Mouse (Mus musculus) erythroid progenitor cell, adult 5-6 weeks (primary cell): ENCODE measurements around the gene Dnah6. TPM values are rescaled to one million over a fixed set of nuclear protein-coding genes. Genes with fewer than 3 reads are reported as not detected.

Source experiments
- ATAC-seq: replicated peaks from 2 replicates; pipeline ENCODE4 v1.8.0; 2016; ENCODE audit warnings: moderate number of reproducible peaks, mild to moderate bottlenecking, moderate TSS enrichment, inconsistent platforms; ENCODE audit not compliant: poor library complexity, low FRiP score, severe bottlenecking
- total RNA-seq, 2 experiments: library from RNA; stranded (forward) in 1 of 2; stranded (reverse) in 1 of 2; fragments of 150-400 nt in 1 of 2; fragments of 186-747, 209-891 nt in 1 of 2; gene quantifications; 2 replicates each; pipeline versions ENCODE4 v1.2.3 to v1.2.4; 2015 to 2017; ENCODE audit warnings: low replicate concordance in 2 of 2

The Dnah6 gene
- total RNA-seq, 2 experiments from 2014 or later: not detected

GRCm38 (mm10) chr6:73162958-73163357 lies 58.5 kb downstream of the Dnah6 start:
- ATAC-seq: no peak

- ATAC-seq: no peak
Measured at GRCm38 (mm10) chr6:73161338-73161737, 60.1 kb downstream of the Dnah6 start.

- no peak for ATAC-seq
Measured at GRCm38 (mm10) chr6:73155455-73155854, 66.0 kb downstream of the Dnah6 start.

GRCm38 (mm10) chr6:73153675-73154074 lies 67.8 kb downstream of the Dnah6 start:
- no peak for ATAC-seq

GRCm38 (mm10) chr6:73143403-73143802 lies 78.0 kb downstream of the Dnah6 start:
- no peak for ATAC-seq

GRCm38 (mm10) chr6:73142776-73143175 lies 78.7 kb downstream of the Dnah6 start:
- ATAC-seq: no peak

GRCm38 (mm10) chr6:73140836-73141235 lies 80.6 kb downstream of the Dnah6 start:
- ATAC-seq: no peak

- no peak for ATAC-seq
Measured at GRCm38 (mm10) chr6:73132784-73133183, 88.7 kb downstream of the Dnah6 start.

- ATAC-seq: no peak
Measured at GRCm38 (mm10) chr6:73127594-73127993, 93.9 kb downstream of the Dnah6 start.

GRCm38 (mm10) chr6:73120348-73120747 lies 101.1 kb downstream of the Dnah6 start:
- no peak for ATAC-seq

GRCm38 (mm10) chr6:73113898-73114297 lies 107.6 kb downstream of the Dnah6 start:
- ATAC-seq: no peak

GRCm38 (mm10) chr6:73113365-73113764 lies 108.1 kb downstream of the Dnah6 start:
- ATAC-seq: no peak

GRCm38 (mm10) chr6:73093133-73093532 lies 128.3 kb downstream of the Dnah6 start:
- ATAC-seq: no peak

GRCm38 (mm10) chr6:73090836-73091235 lies 130.6 kb downstream of the Dnah6 start:
- ATAC-seq: no peak

- ATAC-seq: no peak
Measured at GRCm38 (mm10) chr6:73082571-73082970, 138.9 kb downstream of the Dnah6 start.

- ATAC-seq: no peak
Measured at GRCm38 (mm10) chr6:73072093-73072786, 149.2 kb downstream of the Dnah6 start.

GRCm38 (mm10) chr6:73071214-73071613 lies 150.2 kb downstream of the Dnah6 start:
- no peak for ATAC-seq

- no peak for ATAC-seq
Measured at GRCm38 (mm10) chr6:73070663-73071062, 150.8 kb downstream of the Dnah6 start.

- ATAC-seq: no peak
Measured at GRCm38 (mm10) chr6:73064551-73064950, 156.9 kb downstream of the Dnah6 start.

- no peak for ATAC-seq
Measured at GRCm38 (mm10) chr6:73059596-73060121, 161.8 kb downstream of the Dnah6 start.

GRCm38 (mm10) chr6:73059162-73059561 lies 162.3 kb downstream of the Dnah6 start:
- no peak for ATAC-seq

- no peak for ATAC-seq
Measured at GRCm38 (mm10) chr6:73055347-73055746, 166.1 kb downstream of the Dnah6 start.
